Mouse (Mus musculus) intestine, postnatal 0 days (tissue): Measurements from ENCODE around the gene Dlk1. TPM values are rescaled to one million over a fixed set of nuclear protein-coding genes. Genes with fewer than 3 reads are reported as not detected.
A peak's percentile ranks its signal among the peaks of the same experiment; 100 is the strongest.

Source experiments
- ATAC-seq: fragments of 200-750 bp; cut with Nextera tagmentation; 2 replicates; pipeline ENCODE4 v1.8.0; 2017; ENCODE audit warnings: mild to moderate bottlenecking, moderate TSS enrichment, moderate library complexity
- H3K27ac ChIP-seq: fragments of 300-500 bp; sonication (generic); 2 replicates; pipeline ENCODE4 v1.5.1; 2014; ENCODE audit warnings: mild to moderate bottlenecking, low read depth, low read length, moderate library complexity
- H3K27me3 ChIP-seq: fragments of 300-500 bp; sonication (generic); replicated peaks from 2 replicates; pipeline ENCODE4 v1.6.1; 2014; ENCODE audit warnings: low read length, mixed read lengths; ENCODE audit not compliant: control insufficient read depth, insufficient read depth
- H3K36me3 ChIP-seq: fragments of 300-500 bp; sonication (generic); 2 replicates; pipeline ENCODE4 v1.6.1; 2014; ENCODE audit warnings: mild to moderate bottlenecking, moderate library complexity; ENCODE audit not compliant: control insufficient read depth, insufficient read depth
- H3K4me1 ChIP-seq: fragments of 300-500 bp; sonication (generic); replicated peaks from 2 replicates; pipeline ENCODE4 v1.6.1; 2014; ENCODE audit warnings: antibody characterized with exemption, low read length, mixed read lengths; ENCODE audit not compliant: control insufficient read depth, insufficient read depth
- H3K4me2 ChIP-seq: fragments of 300-500 bp; sonication (generic); replicated peaks from 2 replicates; pipeline ENCODE4 v1.6.1; 2014; ENCODE audit warnings: low read depth, mild to moderate bottlenecking, moderate library complexity
- H3K4me3 ChIP-seq: fragments of 300-500 bp; sonication (generic); 2 replicates; pipeline ENCODE4 v1.5.1; 2014; ENCODE audit warnings: low read depth, low read length
- H3K9ac ChIP-seq: fragments of 300-500 bp; sonication (generic); 2 replicates; pipeline ENCODE4 v1.6.1; 2014; ENCODE audit warnings: mild to moderate bottlenecking, low read depth, low read length
- H3K9me3 ChIP-seq: fragments of 300-500 bp; sonication (generic); 2 replicates; pipeline ENCODE4 v1.6.1; 2016; ENCODE audit warnings: mixed run types; ENCODE audit not compliant: control insufficient read depth
- CTCF ChIP-seq: sonication (generic); IDR thresholded peaks from 2 replicates; pipeline ENCODE4 v1.5.1; 2016; ENCODE audit warnings: low read depth, mild to moderate bottlenecking, control low read depth, antibody characterized with exemption, moderate library complexity
- WGBS: fragments of 180-500 bp; shearing (Covaris S2); extraction: QIAGEN DNeasy Blood & Tissue Kit; methylation state at CpG from one replicate; pipeline ENCODE4 v1.1.7; 2014; 5-methylcytosine and 5-hydroxymethylcytosine counted together
- polyA plus RNA-seq: library from polyadenylated mRNA; unstranded; fragments of >200 nt; fragmentation: Nextera tagmentation; extraction: Ambion mirVana; gene quantifications from 2 replicates; pipeline ENCODE4 v1.2.1, GENCODE M21; 2015

The Dlk1 gene
- 73.6 and 78.6 TPM in 2 replicates for polyA plus RNA-seq

DNA sequence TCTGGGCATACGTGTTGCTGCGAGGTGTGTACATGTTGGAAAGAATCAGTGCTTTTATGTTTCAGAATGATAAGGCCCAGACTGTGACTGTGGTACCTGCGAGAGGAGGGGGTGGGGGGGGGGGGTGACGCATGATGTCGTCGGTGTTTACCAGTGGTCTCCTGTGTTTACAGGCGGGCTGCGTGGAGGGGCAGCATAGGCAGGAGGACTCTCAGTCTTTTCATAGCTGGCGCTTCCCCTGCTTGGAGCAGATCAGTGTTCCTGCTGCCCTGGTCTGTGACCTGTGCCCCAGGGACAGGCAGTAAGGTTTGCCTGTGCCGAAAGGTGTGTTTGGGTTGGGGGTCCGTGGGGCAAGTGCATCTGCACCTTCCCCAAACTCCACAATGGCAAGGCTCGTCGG, at the start of gene Dlk1:
TSS of gene Dlk1 (plus strand) at position 232 of the 400 bp plus-strand sequence.
- peaks cover 38% of the 10 kb centered on the region for H3K27me3 ChIP-seq
- no peak for TF ChIP-seq CTCF
- no peaks in the 10 kb centered on the region for H3K9me3 ChIP-seq
- peaks cover 7% of the 10 kb centered on the region for H3K4me1 ChIP-seq
- peak within 1 kb of the TSS; percentile 37 for H3K4me3 ChIP-seq
- H3K9ac ChIP-seq, result peak within 1 kb of the TSS; percentile 22; the same call in 1 of the 2 replicates
- peak within 1 kb of the TSS; percentile 62 for H3K4me2 ChIP-seq
- no peaks in the 10 kb centered on the region for H3K36me3 ChIP-seq
- WGBS, result 25% methylated on average over 13 of the region's 13 CpGs
- no peak within 1 kb of the TSS for H3K27ac ChIP-seq
- ATAC-seq, result no peak

GRCm38 (mm10) chr12:109402943-109403342, 49.7 kb upstream of the Dlk1 start:
- H3K4me2 ChIP-seq, result no peak overlapping the region
- H3K27me3 ChIP-seq, result no peaks in the 10 kb centered on the region
- ATAC-seq, result no peak
- H3K9ac ChIP-seq, result 0 out of 2 replicates have a peak overlapping the region, but pooled peaks have one; percentile 22
- H3K27ac ChIP-seq, result peak overlapping the region; percentile 67; the same call in 1 of the 2 replicates
- peaks cover 15% of the 10 kb centered on the region; the same call in 1 of the 2 replicates for H3K4me1 ChIP-seq
- no peak overlapping the region for H3K4me3 ChIP-seq
- 62% methylated on average over 5 of the region's 5 CpGs for WGBS
- TF ChIP-seq CTCF, result no peak
- H3K36me3 ChIP-seq, result no peaks in the 10 kb centered on the region
- no peaks in the 10 kb centered on the region for H3K9me3 ChIP-seq

DNA sequence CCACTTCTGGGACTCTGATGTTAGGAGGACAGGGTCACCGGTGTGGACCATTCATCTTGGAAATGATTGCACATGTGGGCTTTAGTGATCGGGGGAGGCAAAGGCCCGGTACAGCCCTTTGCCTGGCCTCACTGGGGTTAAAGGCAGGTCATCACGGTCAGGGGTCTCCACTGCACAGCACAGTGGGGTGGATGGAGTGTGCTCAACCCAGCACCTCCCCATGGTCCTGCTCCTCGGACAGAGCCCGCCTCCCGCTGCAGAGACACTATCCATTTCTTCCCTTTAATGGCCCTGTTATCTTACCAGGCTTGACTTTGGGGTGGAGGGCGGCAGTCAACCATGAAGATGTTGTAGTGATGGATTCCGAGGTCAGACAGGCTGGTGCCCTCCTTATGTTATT, 48.9 kb upstream of the Dlk1 start:
- 79% methylated on average over 9 of the region's 9 CpGs for WGBS

GRCm38 (mm10) chr12:109406018-109406417, 46.6 kb upstream of the Dlk1 start:
- Histone ChIP-seq H3K9me3 (no peaks in the 10 kb centered on the region), H3K27ac (no peak overlapping the region), H3K9ac (no peak overlapping the region), H3K4me1 (peaks cover 18% of the 10 kb centered on the region), H3K4me3 (no peak overlapping the region), H3K27me3 (no peaks in the 10 kb centered on the region), H3K4me2 (no peak overlapping the region), H3K36me3 (no peaks in the 10 kb centered on the region)
- ATAC-seq, result no peak
- TF ChIP-seq CTCF, result no peak
- 64% methylated on average over 3 of the region's 3 CpGs for WGBS

More for the DNA sequence above, 48.9 kb upstream of the Dlk1 start:
- ATAC-seq, result no peak
- peaks cover 15% of the 10 kb centered on the region; the same call in 1 of the 2 replicates for H3K4me1 ChIP-seq
- H3K27ac ChIP-seq, result no peak overlapping the region
- H3K36me3 ChIP-seq, result no peaks in the 10 kb centered on the region
- no peak for TF ChIP-seq CTCF
- no peaks in the 10 kb centered on the region for H3K9me3 ChIP-seq
- no peaks in the 10 kb centered on the region for H3K27me3 ChIP-seq
- no peak overlapping the region for H3K9ac ChIP-seq
- no peak overlapping the region for H3K4me2 ChIP-seq
- H3K4me3 ChIP-seq, result no peak overlapping the region

DNA sequence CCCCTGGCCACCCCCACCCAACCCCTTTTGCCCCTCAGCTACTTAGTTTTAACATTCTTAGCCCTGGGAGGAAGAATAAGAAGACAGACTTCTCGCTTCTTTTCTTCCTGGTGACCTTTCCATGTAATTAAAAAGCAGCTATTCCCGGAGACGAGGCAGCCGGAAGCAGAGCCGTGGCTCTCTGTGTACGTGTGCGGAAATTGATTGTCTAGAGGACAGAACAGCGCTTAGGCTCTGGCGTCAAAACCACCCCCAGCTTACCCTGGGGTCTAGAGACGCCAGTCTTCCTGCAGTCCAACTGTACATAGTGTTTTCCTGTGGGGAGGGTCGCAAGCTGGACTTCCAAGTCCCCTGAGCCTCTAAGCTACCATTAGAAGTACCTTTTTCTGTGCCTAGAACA, 41.9 kb upstream of the Dlk1 start:
- no peak overlapping the region for H3K4me3 ChIP-seq
- TF ChIP-seq CTCF, result no peak
- no peaks in the 10 kb centered on the region for H3K9me3 ChIP-seq
- WGBS, result 53% methylated on average over 11 of the region's 11 CpGs
- no peaks in the 10 kb centered on the region for H3K36me3 ChIP-seq
- no peaks in the 10 kb centered on the region for H3K27me3 ChIP-seq
- peaks cover 7% of the 10 kb centered on the region; the same call in 1 of the 2 replicates for H3K4me1 ChIP-seq
- H3K27ac ChIP-seq, result peak overlapping the region; percentile 41; the same call in 1 of the 2 replicates
- no peak overlapping the region for H3K9ac ChIP-seq
- no peak for ATAC-seq
- no peak overlapping the region for H3K4me2 ChIP-seq

DNA sequence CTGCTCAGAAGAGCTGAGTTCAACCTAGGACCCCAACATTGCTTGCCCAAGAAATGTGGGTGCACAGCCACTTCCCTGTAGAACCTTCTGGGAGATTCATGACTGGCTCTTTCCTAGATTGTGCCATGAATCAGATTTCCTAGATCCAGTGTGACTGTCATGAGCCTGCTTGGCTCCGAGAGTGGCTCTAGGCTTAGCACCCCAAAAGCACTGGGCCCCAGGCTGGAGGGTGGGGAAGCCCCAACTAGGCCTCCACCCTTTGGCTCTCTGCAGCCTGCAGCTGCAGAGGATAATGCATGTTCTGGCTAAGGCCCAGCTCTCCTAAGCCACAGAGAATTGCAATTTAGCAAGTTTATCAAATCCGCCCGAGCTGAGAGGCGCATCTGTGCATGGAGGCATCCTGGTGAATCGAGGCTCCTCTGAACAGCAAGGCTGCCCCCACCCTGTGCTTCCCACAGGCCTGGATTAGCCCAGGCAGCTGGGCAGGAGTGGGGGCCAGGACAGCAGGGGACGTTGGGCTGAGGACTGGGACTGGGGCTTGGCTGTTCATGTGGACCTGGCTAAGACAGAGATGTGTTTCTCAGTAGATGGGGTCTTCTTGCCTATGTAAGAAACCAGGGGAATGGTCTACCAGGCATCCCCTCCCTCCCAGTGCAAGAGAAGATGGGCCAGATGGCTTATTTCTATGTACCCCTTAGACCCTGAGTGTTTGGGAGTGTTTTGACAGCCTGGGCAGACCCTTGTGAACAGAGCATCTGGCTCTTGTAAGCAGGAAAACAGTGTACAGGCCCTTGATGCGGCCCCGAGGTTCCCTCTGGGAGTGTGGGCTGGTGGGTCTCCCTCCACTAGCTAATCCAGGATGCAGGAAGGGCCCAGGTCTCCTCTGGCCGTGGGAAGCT, 41.2 kb upstream of the Dlk1 start:
- Histone ChIP-seq H3K27ac (peak overlapping the region; percentile 41), H3K9me3 (no peaks in the 10 kb centered on the region), H3K36me3 (no peaks in the 10 kb centered on the region), H3K4me3 (no peak overlapping the region), H3K4me2 (no peak overlapping the region), H3K27me3 (no peaks in the 10 kb centered on the region), H3K4me1 (peaks cover 7% of the 10 kb centered on the region; the same call in 1 of the 2 replicates), H3K9ac (no peak overlapping the region)
- 52% methylated on average over 9 of the region's 9 CpGs for WGBS
- TF ChIP-seq CTCF, result no peak
- ATAC-seq, result no peak
